Mouse (Mus musculus): Measurements from ENCODE around the gene 1700012A03Rik. TPM values are rescaled to one million over a fixed set of nuclear protein-coding genes. Genes with fewer than 3 reads are reported as not detected.

The 1700012A03Rik gene
- polyA plus RNA-seq (2016; fragmentation: Nextera tagmentation; extraction: Ambion mirVana), result not detected in 2 replicates

DNA sequence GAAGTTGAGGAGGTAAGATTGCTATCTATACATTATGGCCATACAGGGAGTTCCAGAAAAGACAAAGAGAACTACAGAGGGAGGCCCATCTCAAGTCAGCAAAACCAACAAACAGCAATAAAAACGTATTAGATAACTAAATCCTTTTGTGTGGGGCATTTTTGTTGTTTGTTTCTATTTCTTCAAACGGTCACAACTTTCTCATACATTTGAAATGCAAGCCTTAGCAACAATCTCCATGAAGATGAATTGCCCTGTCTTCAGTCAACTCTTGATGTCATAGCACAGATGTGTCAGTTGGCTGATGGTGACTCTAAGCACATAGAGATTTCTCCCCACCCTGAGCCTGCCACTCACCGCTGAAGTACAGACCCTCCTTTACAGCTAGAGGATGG lies at the start of gene 1700012A03Rik:
TSS of gene 1700012A03Rik (plus strand) at position 296 of the 395 bp plus-strand sequence.
- no peaks in the 10 kb centered on the region for H3K36me3 ChIP-seq (replicated peaks)
- H3K4me3 ChIP-seq, result no peak within 1 kb of the TSS
- no peak within 1 kb of the TSS for H3K27ac ChIP-seq (replicated peaks)
- no peaks in the 10 kb centered on the region for H3K9me3 ChIP-seq
- 87% methylated on average over 3 of the region's 3 CpGs for WGBS
- no peaks in the 10 kb centered on the region for H3K27me3 ChIP-seq (replicated peaks; ENCODE audit: low read depth, poor library complexity, severe bottlenecking)
- H3K4me1 ChIP-seq, result no peaks in the 10 kb centered on the region
- no peak for DNase-seq (ENCODE audit: low spot score)

DNA sequence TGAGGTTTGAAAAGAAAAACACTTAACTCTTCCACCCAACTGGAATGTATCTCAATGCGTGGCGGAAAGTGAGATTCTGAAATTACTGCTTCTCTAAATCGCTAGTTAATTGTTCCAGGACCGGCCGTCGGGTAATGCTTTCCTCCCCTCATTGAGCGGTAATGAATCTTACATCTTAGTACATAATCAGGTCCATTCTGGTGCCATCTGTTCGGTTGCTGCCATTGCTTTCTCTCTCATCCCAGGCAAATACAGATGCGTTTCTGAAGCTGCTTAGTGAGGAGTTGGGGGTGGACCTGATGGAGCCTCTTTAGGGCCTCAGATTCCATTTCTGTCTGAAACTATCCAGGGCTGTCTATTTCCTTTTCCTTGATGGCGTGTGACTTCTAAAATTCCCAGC lies 45.8 kb upstream of the 1700012A03Rik start:
- no peak overlapping the region for H3K27ac ChIP-seq (replicated peaks)
- no peaks in the 10 kb centered on the region for H3K36me3 ChIP-seq (replicated peaks)
- peaks cover 4% of the 10 kb centered on the region; the same call in 1 of the 2 replicates for H3K9me3 ChIP-seq
- DNase-seq (ENCODE audit: low spot score), result no peak
- no peaks in the 10 kb centered on the region for H3K27me3 ChIP-seq (replicated peaks; ENCODE audit: low read depth, poor library complexity, severe bottlenecking)
- 0 out of 2 replicates have a peak, but pooled peaks cover 2% of the 10 kb centered on the region for H3K4me1 ChIP-seq
- 86% methylated on average over 10 of the region's 10 CpGs for WGBS
- no peak overlapping the region for H3K4me3 ChIP-seq

DNA sequence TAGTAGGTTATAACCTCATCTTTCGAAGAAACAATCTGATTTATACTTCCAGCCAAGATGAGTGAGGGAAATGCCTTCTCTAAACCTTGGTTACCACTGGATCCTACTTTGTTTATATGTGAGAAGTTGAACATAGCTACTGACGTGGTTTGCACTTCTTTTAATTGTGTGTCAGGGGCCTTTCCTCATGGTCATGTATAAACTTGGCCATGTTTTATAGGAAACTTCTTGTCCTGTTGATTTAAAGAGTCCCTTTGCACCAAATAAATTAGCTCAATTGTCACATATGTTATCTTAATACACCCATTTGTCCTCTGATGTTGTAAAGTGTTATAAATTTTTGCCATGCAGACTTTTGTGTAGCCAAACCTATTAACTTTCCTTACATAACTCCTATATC lies 44.1 kb upstream of the 1700012A03Rik start:
- WGBS, result 82% methylated on average over 2 of the region's 2 CpGs
- Histone ChIP-seq H3K27ac (replicated peaks) (no peak overlapping the region), H3K27me3 (replicated peaks; ENCODE audit: low read depth, poor library complexity, severe bottlenecking) (no peaks in the 10 kb centered on the region), H3K36me3 (replicated peaks) (no peaks in the 10 kb centered on the region), H3K9me3 (peaks cover 4% of the 10 kb centered on the region; the same call in 1 of the 2 replicates), H3K4me1 (0 out of 2 replicates have a peak, but pooled peaks cover 2% of the 10 kb centered on the region), H3K4me3 (no peak overlapping the region)
- DNase-seq (ENCODE audit: low spot score), result no peak

DNA sequence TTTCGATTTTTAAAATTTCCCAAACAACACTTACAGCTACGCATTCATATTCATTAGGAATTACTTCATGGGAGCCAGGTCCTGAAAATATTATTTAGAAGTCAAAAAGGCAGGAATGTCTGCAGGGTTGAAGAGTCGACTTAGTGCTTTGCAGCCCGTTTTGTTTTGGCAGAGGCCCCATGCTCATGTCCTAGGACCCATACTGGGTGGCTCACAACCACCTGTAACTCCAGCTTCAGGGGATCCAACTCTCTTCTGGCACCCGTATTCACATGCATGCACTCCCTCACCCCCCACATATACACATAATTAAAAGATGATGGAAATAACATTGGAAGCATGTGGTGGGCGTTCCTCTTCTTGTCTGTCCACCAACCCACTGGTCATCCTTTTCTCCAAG lies 43.7 kb upstream of the 1700012A03Rik start:
- Histone ChIP-seq H3K4me3 (no peak overlapping the region), H3K4me1 (0 out of 2 replicates have a peak, but pooled peaks cover 2% of the 10 kb centered on the region), H3K27ac (replicated peaks) (no peak overlapping the region), H3K9me3 (peaks cover 4% of the 10 kb centered on the region; the same call in 1 of the 2 replicates), H3K27me3 (replicated peaks; ENCODE audit: low read depth, poor library complexity, severe bottlenecking) (no peaks in the 10 kb centered on the region), H3K36me3 (replicated peaks) (no peaks in the 10 kb centered on the region)
- DNase-seq (ENCODE audit: low spot score), result no peak
- 85% methylated on average over 6 of the region's 6 CpGs for WGBS

DNA sequence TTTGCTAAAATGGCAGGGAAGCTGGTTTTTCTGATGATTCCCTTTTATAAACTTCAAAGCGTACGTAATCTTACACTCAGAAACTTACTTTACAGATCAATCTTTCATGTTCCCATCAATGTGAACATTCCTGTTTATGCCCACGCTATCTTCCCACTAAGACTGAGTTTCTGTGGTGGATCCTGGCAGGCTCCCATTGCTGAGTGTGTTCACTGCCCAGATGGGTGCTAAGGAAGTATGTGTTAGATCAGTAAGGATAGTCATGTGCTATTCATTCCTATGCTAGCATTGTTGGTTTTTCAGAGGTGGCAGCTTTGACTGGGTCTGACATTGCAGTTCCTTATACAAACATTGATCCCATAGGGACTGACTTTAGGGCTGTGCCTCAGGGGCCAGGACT lies 42.7 kb upstream of the 1700012A03Rik start:
- Histone ChIP-seq H3K4me1 (0 out of 2 replicates have a peak, but pooled peaks cover 2% of the 10 kb centered on the region), H3K9me3 (peaks cover 4% of the 10 kb centered on the region; the same call in 1 of the 2 replicates), H3K27me3 (replicated peaks; ENCODE audit: low read depth, poor library complexity, severe bottlenecking) (no peaks in the 10 kb centered on the region), H3K27ac (replicated peaks) (no peak overlapping the region), H3K4me3 (no peak overlapping the region), H3K36me3 (replicated peaks) (no peaks in the 10 kb centered on the region)
- 95% methylated on average over 3 of the region's 3 CpGs for WGBS
- no peak for DNase-seq (ENCODE audit: low spot score)

DNA sequence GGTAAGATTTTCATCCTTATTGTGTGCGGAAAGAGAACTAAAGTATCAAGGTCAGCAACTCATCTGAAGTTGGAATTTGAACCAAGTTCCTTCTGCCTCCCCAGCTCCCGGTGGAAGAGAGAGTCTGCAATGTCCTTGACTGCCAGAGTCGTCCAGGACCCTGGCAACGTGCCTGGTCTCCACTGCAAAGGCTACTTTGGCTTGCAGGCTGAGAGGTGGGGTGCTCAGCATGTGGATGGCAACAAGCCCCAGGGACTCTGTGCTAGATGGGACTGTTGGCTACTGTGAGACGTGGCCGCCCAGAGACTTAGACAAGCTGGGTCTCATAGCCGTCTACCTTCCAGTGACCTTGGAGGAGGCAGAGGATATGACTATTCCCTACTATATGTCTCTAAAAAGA lies 33.2 kb upstream of the 1700012A03Rik start:
- Histone ChIP-seq H3K4me1 (no peaks in the 10 kb centered on the region), H3K36me3 (replicated peaks) (no peaks in the 10 kb centered on the region), H3K27me3 (replicated peaks; ENCODE audit: low read depth, poor library complexity, severe bottlenecking) (no peaks in the 10 kb centered on the region), H3K4me3 (no peak overlapping the region), H3K27ac (replicated peaks) (no peak overlapping the region), H3K9me3 (no peaks in the 10 kb centered on the region)
- DNase-seq (ENCODE audit: low spot score), result no peak
- 89% methylated on average over 7 of the region's 7 CpGs for WGBS

DNA sequence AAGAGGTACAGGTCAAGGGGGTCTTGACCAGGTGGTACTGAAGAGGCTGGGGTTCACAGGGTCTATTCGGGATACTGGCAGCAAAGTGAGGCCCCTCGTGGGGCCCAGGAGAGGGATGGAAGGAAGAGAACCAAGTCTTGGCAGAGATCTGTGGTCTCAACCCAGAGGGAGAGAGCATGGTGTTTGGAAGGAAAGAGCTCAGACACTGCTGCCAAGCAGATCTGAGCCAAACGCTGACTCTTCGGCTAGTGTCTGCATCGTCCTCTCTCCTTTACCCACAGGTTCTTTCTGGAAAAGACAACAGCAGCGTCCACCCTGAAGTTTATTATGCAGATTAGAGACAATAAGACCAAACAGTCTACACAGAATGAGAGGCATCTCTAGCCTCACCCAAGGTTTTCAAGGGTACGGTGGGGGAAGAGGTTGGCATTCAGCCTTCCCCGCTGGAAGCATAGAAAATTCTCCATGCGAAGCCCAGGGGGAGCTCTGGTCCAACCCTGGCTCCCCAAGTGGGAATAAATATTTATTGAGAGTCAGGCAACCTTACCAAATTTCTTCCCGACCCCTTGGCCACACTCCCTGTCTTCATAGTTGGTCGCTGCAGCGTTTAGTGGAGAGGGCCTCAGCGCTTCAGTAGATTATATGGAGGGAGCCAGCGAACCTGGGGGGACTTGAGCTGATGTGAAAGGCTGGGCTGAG lies 32.5 kb upstream of the 1700012A03Rik start:
- H3K4me1 ChIP-seq, result no peaks in the 10 kb centered on the region
- no peaks in the 10 kb centered on the region for H3K36me3 ChIP-seq (replicated peaks)
- WGBS, result 85% methylated on average over 14 of the region's 14 CpGs

DNA sequence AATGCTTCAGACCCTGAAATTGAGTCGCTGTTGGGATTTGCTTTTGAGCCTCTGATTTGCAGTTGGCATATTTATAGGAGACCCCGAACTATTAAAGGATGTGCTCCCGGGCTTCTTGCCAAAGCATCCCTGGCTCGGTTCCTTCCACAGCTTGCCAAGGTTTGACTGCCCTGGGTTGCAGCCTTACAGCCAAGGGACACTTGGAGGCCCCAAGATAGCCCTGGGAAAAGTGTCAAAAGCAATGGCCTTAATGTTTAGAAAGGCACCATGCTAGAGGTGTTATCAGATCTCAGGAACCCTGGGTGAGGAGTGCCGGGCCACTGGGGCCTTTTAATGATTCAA lies 32.0 kb upstream of the 1700012A03Rik start:
- Histone ChIP-seq H3K36me3 (replicated peaks) (no peaks in the 10 kb centered on the region), H3K4me1 (no peaks in the 10 kb centered on the region), H3K27me3 (replicated peaks; ENCODE audit: low read depth, poor library complexity, severe bottlenecking) (no peaks in the 10 kb centered on the region), H3K27ac (replicated peaks) (no peak overlapping the region), H3K9me3 (no peaks in the 10 kb centered on the region), H3K4me3 (no peak overlapping the region)
- no peak for DNase-seq (ENCODE audit: low spot score)
- 88% methylated on average over 5 of the region's 5 CpGs for WGBS

More for the DNA sequence above, 32.5 kb upstream of the 1700012A03Rik start:
- DNase-seq (ENCODE audit: low spot score), result no peak
- Histone ChIP-seq H3K4me3 (no peak overlapping the region), H3K27me3 (replicated peaks; ENCODE audit: low read depth, poor library complexity, severe bottlenecking) (no peaks in the 10 kb centered on the region), H3K9me3 (no peaks in the 10 kb centered on the region), H3K27ac (replicated peaks) (no peak overlapping the region)

DNA sequence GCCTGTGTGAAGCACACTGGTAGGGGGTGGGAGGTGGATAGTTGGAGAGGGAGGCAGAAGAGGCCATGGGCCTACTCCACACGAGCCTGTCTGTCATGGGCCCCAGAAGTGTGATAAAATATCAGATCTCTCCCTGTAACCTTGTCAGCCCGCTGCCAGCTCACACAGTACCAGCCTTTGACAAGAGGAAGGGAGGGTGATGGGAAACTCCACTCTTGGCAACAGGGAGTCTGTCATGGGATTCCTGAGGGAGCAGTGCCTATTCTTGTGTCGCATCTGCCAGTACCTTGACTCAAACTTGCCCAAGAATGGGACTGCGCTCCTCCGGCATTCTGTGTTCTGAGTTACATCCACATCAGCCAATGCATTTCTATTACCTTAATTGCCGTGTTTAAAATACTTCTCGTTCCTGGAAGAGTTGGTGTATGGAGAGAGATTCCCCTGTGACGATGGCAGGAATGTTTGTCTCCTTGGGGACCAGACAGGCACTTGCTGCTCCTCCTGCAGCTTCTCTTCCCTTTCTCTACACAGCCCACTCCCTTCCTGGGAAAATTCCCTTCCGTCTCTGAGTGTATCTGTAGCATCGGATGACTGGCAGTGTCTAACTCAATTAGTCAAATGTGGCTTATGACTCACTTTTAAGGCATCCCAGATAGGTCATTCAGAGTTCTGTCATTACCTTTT lies 28.1 kb upstream of the 1700012A03Rik start:
- WGBS, result 82% methylated on average over 10 of the region's 10 CpGs

DNA sequence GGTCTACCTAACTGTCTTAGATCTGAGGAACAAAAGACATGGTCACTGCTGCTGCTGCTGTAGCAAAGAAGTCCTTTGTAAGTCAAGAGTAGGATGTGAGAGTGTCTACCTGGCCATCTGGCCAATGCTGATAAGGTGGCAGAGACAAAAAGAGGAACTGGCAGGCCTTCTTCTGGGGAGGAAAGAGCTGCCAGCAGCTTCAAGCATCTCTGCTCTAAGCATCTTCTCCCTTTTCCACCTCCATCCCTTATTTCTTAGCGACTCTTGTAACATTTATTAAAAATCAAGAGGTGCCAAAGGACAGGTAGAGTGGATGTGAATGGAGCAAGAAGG lies 27.5 kb upstream of the 1700012A03Rik start:
- WGBS, result 85% methylated on average over 1 of the region's 1 CpGs
- Histone ChIP-seq H3K9me3 (no peaks in the 10 kb centered on the region), H3K4me3 (no peak overlapping the region), H3K27me3 (replicated peaks; ENCODE audit: low read depth, poor library complexity, severe bottlenecking) (no peaks in the 10 kb centered on the region), H3K27ac (replicated peaks) (no peak overlapping the region), H3K4me1 (no peaks in the 10 kb centered on the region), H3K36me3 (replicated peaks) (no peaks in the 10 kb centered on the region)
- no peak for DNase-seq (ENCODE audit: low spot score)

More for the DNA sequence above, 28.1 kb upstream of the 1700012A03Rik start:
- no peaks in the 10 kb centered on the region for H3K4me1 ChIP-seq
- no peaks in the 10 kb centered on the region for H3K36me3 ChIP-seq (replicated peaks)
- no peak for DNase-seq (ENCODE audit: low spot score)
- H3K27me3 ChIP-seq (replicated peaks; ENCODE audit: low read depth, poor library complexity, severe bottlenecking), result no peaks in the 10 kb centered on the region
- no peaks in the 10 kb centered on the region for H3K9me3 ChIP-seq
- H3K4me3 ChIP-seq, result no peak overlapping the region
- H3K27ac ChIP-seq (replicated peaks), result no peak overlapping the region

DNA sequence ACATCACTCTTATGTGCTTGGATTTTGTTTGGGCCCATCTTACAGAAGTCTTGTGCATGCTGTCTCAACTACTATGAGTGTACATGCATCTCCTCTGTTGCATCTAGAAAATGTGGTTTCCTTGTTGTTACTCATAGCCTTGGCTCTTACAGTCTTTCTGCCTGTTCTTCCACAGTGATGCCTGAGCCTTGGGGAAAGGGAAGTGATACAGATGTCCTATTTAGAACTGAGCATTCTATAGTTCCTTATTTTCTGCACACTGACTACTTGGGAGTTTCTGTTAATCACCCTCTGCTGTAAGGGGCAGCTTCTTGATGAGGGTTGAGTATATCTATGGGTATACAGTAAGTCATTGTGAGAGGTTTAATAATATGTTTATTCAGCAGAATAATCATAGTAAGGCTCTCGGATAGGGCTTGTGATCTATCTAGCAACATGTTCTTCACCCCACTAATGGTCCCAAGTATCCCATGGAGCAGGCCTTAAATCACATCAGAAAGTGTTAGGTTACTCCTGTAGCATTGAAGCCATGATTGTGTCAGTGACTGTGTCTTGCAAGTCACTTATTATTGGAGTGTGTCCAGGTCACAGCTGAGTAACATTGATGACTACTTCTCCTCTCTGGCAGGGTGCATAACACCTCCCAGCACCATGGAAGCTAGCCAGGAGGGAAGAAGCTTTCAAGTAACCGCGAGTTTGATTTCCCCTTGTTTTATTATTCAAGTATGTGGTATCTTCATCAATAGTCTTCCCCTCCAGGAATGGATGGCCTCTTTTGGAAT lies 21.6 kb upstream of the 1700012A03Rik start:
- Histone ChIP-seq H3K4me3 (no peak overlapping the region), H3K27me3 (replicated peaks; ENCODE audit: low read depth, poor library complexity, severe bottlenecking) (no peaks in the 10 kb centered on the region), H3K27ac (replicated peaks) (no peak overlapping the region), H3K9me3 (no peaks in the 10 kb centered on the region), H3K36me3 (replicated peaks) (no peaks in the 10 kb centered on the region), H3K4me1 (no peaks in the 10 kb centered on the region)
- WGBS, result 88% methylated on average over 3 of the region's 3 CpGs
- DNase-seq (ENCODE audit: low spot score), result no peak

DNA sequence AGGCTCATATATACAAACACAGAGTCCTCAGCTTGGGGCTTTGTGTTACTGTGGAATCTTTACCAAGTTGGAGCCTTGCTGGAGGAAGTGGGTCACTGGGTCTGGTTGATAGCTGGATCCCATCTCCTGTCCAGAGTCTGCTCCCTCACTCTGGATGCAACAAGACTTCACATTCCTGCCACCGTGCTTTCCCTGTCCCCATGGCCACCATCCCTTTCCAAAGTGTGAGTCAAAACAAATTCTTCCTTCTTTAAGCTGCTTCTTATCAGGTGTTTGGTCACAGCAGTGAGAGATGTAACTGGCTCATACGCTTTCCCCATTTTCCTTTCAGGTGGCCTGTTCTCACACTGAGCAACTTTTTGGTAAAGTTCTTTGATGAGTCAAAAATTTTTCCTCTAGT lies 15.8 kb upstream of the 1700012A03Rik start:
- no peak overlapping the region for H3K27ac ChIP-seq (replicated peaks)
- no peak for DNase-seq (ENCODE audit: low spot score)
- no peaks in the 10 kb centered on the region for H3K9me3 ChIP-seq
- no peaks in the 10 kb centered on the region for H3K36me3 ChIP-seq (replicated peaks)
- H3K4me3 ChIP-seq, result no peak overlapping the region
- 71% methylated on average over 2 of the region's 2 CpGs for WGBS
- H3K27me3 ChIP-seq (replicated peaks; ENCODE audit: low read depth, poor library complexity, severe bottlenecking), result no peaks in the 10 kb centered on the region
- no peaks in the 10 kb centered on the region for H3K4me1 ChIP-seq

All from embryonic facial prominence, embryonic 10.5 days (tissue).